Mouse (Mus musculus): ENCODE results near the gene Mafg.
"Not testable (repeated sequence)": the region's sequence is repeated elsewhere in the genome, so short reads cannot be mapped to it uniquely, and the experiment has no call there.

The Mafg gene

DNA sequence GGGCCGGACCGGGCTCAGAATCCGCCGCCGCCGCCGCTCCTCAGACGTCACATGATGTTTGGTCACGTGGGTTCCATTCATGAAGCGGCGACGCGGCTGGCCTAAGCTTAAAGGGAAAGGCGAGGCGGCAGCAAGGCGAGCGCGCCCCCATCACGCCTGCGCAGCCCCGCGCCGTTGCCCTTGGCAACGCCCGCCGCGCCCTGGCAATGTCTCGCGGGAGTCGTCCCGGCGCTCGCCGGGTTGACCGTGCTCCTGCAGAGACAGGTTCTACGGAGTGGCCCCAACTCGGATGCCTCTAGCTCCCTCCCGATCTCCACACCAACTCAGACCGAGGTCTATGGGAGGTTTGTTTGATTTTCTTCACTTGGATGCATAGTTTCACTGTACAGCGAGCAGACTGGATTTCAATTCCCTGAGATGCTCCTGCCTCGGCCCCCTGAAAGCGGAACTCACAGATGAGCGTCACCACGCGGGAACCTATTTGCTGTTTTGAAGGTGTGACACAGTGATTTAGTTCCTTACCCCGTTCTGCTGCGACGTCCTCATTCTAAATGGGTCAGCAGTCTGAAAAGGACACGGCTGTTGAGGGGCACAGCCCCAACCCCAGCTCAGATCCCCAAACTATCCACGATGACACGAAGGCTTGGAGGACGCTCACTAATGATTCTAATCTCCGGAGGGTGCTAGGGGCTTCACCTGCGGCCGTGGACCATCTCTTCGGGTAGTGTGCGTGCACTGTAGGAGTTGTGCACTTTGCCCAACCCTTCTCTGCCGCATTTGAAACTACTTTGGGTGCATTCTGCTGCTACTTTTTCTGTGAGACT is at the start of gene Mafg:
Mafg (minus strand) TSS at position 81 of the 824 bp plus-strand sequence.
- peak; percentile 93 for DNase-seq (ENCODE audit: low spot score)

DNA sequence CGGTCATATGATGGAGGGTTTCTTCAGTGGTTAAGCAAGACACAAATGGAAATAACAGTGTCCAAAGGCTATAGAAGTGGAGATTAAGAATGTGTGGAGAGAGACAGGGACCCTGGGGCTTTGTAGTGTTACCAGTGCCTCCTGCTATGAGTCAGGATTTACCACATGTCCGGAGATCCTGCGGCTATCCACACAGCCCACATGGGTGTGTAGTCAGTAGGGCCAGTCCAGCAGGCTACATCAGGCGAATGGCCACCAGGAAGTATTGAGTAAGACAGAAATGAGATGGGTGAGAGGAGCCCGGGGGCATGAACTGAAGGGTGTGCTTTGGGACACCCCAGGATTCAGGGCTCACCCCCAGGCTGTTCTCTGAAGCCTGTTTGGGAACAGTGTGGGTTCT is 49.3 kb upstream of the Mafg start:
- DNase-seq (ENCODE audit: low spot score), result no peak

- peak; percentile 35 for DNase-seq (ENCODE audit: low spot score)
Observed at GRCm38 (mm10) chr11:120679909-120680308, 46.5 kb upstream of the Mafg start.

- DNase-seq (ENCODE audit: low spot score), result no peak
Observed at GRCm38 (mm10) chr11:120676951-120677350, 43.6 kb upstream of the Mafg start.

DNA sequence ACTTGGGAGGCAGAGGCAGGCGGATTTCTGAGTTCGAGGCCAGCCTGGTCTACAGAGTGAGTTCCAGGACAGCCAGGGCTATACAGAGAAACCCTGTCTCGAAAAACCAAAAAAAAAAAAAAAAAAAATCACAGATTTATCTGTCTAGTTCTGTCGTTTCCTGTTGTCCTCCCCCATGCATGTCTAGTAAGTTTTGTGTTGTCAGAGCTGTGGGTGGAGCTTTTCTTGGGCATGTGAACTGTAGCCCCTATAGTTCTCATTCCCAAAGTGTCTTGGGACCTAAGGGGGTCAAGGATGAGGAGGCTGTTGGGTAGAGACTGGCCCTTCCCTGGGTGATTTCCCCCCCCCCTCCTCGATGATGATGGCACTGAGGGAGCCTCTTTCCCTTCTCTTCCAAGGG is 42.5 kb upstream of the Mafg start:
- not testable (repeated sequence) for DNase-seq (ENCODE audit: low spot score)

GRCm38 (mm10) chr11:120673594-120674122 is 40.3 kb upstream of the Mafg start:
- no peak for DNase-seq (ENCODE audit: low spot score)

GRCm38 (mm10) chr11:120672687-120673593 is 39.5 kb upstream of the Mafg start, which contains the start of gene Aspscr1:
Aspscr1 (plus strand) TSS chr11:120672973.
- peak; percentile 97 for DNase-seq (ENCODE audit: low spot score)

GRCm38 (mm10) chr11:120666617-120667016 is 33.2 kb upstream of the Mafg start:
- no peak for DNase-seq (ENCODE audit: low spot score)

- DNase-seq (ENCODE audit: low spot score), result peak; percentile 53
Observed at GRCm38 (mm10) chr11:120665406-120665805, 32.0 kb upstream of the Mafg start.

DNA sequence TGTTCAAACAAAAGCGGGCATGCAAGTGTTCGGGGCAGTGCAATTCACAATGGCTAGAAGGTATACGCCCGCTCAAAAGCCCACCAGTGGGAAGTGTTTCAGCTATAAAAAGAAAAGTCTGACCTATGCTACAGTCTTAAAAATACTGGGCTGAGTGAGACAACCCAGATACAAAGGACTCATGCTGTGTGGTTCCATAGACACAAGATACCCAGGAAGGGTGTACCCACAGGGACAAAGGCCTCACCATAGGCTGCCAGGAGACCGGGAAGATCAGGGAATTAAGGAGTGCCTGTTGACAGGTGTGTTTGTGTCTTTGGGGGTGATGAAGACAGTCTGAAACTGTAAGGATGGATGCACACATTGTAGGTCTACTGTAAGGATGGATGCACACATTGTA is 30.3 kb upstream of the Mafg start:
- no peak for DNase-seq (ENCODE audit: low spot score)

DNA sequence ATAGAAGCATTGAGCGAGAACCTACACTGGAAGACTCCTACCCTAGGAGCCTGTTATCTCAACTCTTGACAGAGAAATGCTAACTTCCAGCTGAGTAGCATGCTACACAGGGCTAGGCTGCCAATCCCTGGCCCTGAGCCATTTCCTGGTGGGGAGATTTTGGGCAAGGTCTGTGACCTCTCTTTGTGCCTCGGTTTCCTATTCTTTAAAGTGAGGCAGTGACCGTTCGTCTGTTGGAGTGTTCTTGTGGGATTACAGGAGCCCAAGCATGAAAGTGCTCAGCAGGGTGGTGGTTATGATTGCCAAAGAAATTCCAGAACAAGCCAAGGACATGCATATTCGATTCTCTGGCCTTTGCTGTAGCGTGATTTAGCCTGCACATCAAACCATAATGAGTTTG is 29.4 kb upstream of the Mafg start:
- DNase-seq (ENCODE audit: low spot score), result no peak

DNA sequence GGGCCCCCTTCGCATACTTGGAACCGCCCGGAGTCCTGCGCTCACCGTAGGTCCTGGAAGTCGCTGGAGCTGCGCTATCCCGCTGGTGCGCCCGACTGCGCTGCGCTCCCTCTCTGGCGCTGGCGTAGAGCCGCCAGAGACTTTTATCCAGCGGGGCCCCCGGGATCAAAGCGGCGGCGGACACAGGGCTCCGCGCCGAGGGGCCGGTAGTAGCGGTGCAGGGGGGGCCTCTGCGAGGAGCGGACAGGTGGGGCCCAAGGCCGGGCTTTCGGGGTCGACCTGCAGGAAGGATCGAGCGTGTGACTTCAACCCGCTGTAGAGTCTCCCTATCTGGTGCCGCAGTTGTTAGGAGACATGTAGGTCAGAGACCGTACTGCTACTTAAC is 27.7 kb upstream of the Mafg start, which contains the start of gene Notum:
Notum (minus strand) TSS at position 100 of the 385 bp plus-strand sequence.
- DNase-seq (ENCODE audit: low spot score), result no peak

DNA sequence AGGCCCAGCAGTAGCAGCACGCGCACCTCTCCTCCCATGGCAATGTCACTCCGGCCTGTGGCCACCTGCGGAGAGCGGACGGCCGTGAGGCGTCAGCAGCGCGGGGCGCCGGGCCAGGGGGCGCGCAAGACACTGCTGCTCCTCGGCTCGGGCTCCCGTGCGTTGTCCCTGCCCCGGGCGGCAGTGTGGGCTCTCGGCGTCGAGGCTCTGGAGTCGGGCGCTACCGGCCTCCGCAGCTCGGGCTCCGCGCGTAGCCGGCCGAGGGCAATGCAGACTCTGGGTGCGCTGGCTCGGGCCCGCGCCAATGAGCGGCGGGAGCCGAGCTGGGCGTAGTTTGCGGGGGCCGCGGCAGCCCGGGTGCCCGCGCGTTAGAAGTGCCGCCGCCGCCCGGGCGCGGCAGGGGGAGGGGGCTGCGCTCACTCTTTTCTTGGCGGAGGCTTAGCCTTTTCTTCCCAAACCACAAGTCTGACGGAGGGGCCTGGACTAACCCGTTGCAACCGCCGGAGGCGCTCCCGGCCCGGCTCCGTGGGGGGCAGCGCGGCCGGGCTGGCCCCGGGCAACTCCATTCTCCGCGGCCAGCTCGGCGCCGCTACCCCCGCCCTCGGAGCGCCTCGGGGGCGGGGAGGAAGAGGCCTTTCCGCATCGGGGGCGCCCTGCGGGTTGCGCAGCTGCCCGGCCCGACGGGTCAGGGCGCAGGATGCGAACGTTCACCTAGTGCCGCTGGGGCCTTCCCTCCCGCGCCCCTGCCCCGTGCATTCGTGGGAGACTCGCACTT is 27.1 kb upstream of the Mafg start:
- DNase-seq (ENCODE audit: low spot score), result no peak

- DNase-seq (ENCODE audit: low spot score), result no peak
Observed at GRCm38 (mm10) chr11:120659509-120660300, 26.3 kb upstream of the Mafg start.

DNA sequence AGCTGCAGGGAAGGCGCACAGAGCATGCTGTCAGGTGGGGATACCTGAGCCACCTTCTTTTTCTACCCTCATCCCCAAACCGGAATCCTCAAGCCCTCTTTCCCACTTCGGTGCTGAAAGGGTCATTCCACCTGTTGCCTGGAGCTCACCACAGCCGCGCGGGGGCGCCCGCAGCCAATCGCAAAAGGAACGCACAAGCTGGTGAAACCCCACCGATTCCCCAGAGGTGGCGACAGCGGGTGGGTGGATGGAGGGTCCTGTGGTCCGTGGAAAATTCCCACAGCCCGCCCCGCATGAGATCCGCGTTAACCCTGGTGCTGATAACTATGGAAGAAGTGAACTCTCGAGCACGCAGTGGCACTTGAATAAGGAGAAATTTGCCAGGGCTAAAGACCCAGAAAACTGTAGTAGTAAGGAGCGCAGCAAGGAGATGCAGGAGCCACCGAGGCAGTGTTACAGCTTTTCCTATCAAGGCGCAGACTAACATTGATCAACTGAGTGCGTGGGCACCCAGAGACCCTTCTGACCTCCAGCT is 25.5 kb upstream of the Mafg start:
- peak; percentile 84 for DNase-seq (ENCODE audit: low spot score)

DNA sequence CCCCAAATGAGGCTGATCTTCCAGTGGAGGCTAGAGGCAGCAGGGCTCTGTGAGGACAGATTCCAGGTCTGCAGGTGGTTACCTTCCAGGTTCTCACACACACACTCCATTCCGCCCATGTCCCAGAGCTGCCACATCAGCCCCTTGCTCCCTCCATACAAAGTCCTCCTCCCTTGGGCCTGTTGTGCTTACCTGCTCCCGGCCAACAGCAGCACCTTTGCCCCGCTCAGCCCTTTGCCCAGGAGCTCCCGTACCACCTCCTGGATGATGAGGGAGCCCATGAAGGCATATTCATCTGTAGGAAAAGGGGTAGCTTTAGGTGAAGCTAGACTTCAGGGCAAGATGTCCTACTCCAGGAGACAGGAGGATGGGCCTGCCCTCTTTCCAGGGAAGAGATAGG is 23.9 kb upstream of the Mafg start:
- no peak for DNase-seq (ENCODE audit: low spot score)

DNA sequence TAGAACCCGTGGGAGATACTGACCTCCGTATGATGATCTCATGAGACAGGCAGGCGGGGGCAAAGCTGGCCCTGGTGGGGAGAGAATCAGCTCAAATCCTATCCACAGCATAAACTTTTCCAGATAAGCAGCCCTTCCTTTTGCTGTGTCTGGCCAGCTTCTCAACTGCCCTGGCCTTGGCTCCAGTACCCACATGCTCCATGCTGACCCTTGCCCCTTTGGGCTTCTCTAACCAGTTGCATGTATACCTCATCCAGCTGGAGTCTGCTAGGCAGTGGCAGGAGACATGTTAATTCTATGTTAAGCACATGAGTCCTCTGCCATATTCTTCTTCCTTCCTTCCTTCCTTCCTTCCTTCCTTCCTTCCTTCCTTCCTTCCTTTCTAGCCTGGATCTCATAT is 21.3 kb upstream of the Mafg start:
- no peak for DNase-seq (ENCODE audit: low spot score)

DNA sequence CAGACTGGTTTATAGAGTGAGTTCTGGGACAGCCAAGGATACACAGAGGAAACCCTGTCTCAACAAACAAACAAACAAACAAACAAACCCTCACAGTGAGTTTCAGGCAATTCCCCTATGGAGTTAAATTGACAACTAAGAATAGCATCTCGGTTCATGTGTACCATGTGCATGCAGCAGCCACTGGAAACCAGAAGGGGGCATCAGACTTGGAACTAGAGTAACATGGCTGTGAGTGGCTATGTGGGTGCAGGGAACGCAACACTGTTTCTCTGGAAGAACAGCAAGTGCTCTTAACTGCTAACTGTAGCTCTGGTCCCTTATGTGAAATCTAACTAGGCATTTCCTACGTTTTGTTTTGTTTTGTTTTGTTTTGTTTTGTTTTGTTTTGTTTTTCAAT is 18.5 kb upstream of the Mafg start:
- DNase-seq (ENCODE audit: low spot score), result no peak

- DNase-seq (ENCODE audit: low spot score), result no peak
Observed at GRCm38 (mm10) chr11:120648001-120648476, 14.6 kb upstream of the Mafg start, which contains the start of gene Myadml2. Myadml2 (minus strand) TSS chr11:120648158.

DNA sequence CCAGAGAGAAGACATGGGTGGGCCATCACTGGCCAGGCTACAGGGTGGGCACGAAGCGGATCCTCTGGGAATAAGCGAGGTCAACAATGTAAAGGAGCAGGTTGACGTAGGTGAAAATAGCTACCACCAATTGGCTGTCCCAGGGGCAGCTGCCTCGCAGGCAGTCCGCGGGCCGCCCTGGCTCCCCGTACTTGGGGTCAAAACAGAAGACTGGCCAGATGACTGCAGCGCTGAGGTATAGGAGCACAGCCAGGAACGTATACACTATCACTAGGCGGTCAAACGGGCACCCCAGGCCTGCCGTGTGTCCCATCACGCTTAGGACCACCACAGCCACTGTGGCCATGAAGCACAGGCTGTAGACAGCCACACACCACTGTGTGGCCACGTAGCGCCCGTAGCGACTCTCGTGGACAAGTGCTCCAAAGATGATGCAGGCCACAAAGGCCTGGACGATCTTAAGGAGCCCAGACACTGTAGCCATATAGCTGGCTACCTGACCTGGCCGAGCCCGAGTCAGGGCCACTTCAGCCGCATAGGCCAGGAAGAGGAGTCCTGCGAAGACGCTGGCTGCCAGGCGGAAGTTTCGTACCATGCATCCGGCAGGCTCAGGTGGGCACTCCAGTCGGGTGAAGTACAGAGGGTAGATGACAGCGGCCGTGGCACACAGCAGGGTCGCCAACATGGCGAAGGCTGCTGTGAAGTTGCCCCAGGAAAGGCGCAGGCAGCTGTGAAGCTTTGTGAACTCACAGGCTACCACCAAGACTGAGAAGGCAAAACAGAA is 13.8 kb upstream of the Mafg start:
- DNase-seq (ENCODE audit: low spot score), result no peak
